Mouse (Mus musculus): ENCODE results near the gene Spast.

Spast gene

GRCm38 (mm10) chr17:74424401-74425005, 85.7 kb downstream of the Spast start:
- DNase-seq (ENCODE audit: low read depth, low spot score) = no peak

GRCm38 (mm10) chr17:74430074-74430473, 91.3 kb downstream of the Spast start:
- DNase-seq (ENCODE audit: low read depth, low spot score) = no peak

GRCm38 (mm10) chr17:74431481-74431880, 92.7 kb downstream of the Spast start:
- no peak for DNase-seq (ENCODE audit: low read depth, low spot score)

GRCm38 (mm10) chr17:74432631-74433030, 93.8 kb downstream of the Spast start:
- DNase-seq (ENCODE audit: low read depth, low spot score) = no peak

- no peak for DNase-seq (ENCODE audit: low read depth, low spot score)
Measured at GRCm38 (mm10) chr17:74437762-74438161, 99.0 kb downstream of the Spast start.

- DNase-seq (ENCODE audit: low read depth, low spot score) = no peak
Measured at GRCm38 (mm10) chr17:74440486-74440885, 101.7 kb downstream of the Spast start.
